Mouse (Mus musculus): ENCODE data around the gene Grik1. TPM values are rescaled to one million over a fixed set of nuclear protein-coding genes. Genes with fewer than 3 reads are reported as not detected.
A peak's percentile ranks its signal among the peaks of the same experiment; 100 is the strongest.

Grik1 gene
- polyA plus RNA-seq, 1 experiment, result 4.3 TPM

- Histone ChIP-seq H3K4me1 (ENCODE audit: control insufficient read depth, insufficient read depth, low read length) (peaks cover 21% of the 10 kb centered on the region), H3K27ac (ENCODE audit: insufficient read depth, low read length) (peak overlapping the region; percentile 99), H3K4me3 (ENCODE audit: insufficient read depth, low read length) (no peak overlapping the region)
- TF ChIP-seq POLR2A (IDR thresholded peaks at IDR 0.05; ENCODE audit: low read depth, low read length) (no peak), CTCF (IDR thresholded peaks at IDR 0.05; ENCODE audit: borderline replicate concordance, insufficient read depth, low read length) (no peak)
Observed at GRCm38 (mm10) chr16:87916209-87917156, 373.6 kb downstream of the Grik1 start.

- Histone ChIP-seq H3K27ac (ENCODE audit: insufficient read depth, low read length) (peak overlapping the region; percentile 98), H3K4me3 (ENCODE audit: insufficient read depth, low read length) (no peak overlapping the region), H3K4me1 (ENCODE audit: control insufficient read depth, insufficient read depth, low read length) (peaks cover 23% of the 10 kb centered on the region)
- TF ChIP-seq POLR2A (IDR thresholded peaks at IDR 0.05; ENCODE audit: low read depth, low read length), result no peak
- no peak for TF ChIP-seq CTCF (IDR thresholded peaks at IDR 0.05; ENCODE audit: borderline replicate concordance, insufficient read depth, low read length)
Observed at GRCm38 (mm10) chr16:87915156-87915555, 374.9 kb downstream of the Grik1 start.

- Histone ChIP-seq H3K27ac (ENCODE audit: insufficient read depth, low read length) (peak overlapping the region; percentile 61; the same call in 1 of the 2 replicates), H3K4me3 (ENCODE audit: insufficient read depth, low read length) (no peak overlapping the region), H3K4me1 (ENCODE audit: control insufficient read depth, insufficient read depth, low read length) (peaks cover 23% of the 10 kb centered on the region)
- TF ChIP-seq CTCF (IDR thresholded peaks at IDR 0.05; ENCODE audit: borderline replicate concordance, insufficient read depth, low read length) (no peak), POLR2A (IDR thresholded peaks at IDR 0.05; ENCODE audit: low read depth, low read length) (no peak)
Observed at GRCm38 (mm10) chr16:87913781-87914180, 376.3 kb downstream of the Grik1 start.

- TF ChIP-seq CTCF (IDR thresholded peaks at IDR 0.05; ENCODE audit: borderline replicate concordance, insufficient read depth, low read length) (no peak), POLR2A (IDR thresholded peaks at IDR 0.05; ENCODE audit: low read depth, low read length) (no peak)
- Histone ChIP-seq H3K27ac (ENCODE audit: insufficient read depth, low read length) (peak overlapping the region; percentile 2; the same call in 1 of the 2 replicates), H3K4me1 (ENCODE audit: control insufficient read depth, insufficient read depth, low read length) (peaks cover 11% of the 10 kb centered on the region), H3K4me3 (ENCODE audit: insufficient read depth, low read length) (no peak overlapping the region)
Observed at GRCm38 (mm10) chr16:87911201-87911600, 378.9 kb downstream of the Grik1 start.

- no peaks in the 10 kb centered on the region for H3K4me1 ChIP-seq (ENCODE audit: control insufficient read depth, insufficient read depth, low read length)
- H3K4me3 ChIP-seq (ENCODE audit: insufficient read depth, low read length), result no peak overlapping the region
- no peak overlapping the region for H3K27ac ChIP-seq (ENCODE audit: insufficient read depth, low read length)
- no peak for TF ChIP-seq POLR2A (IDR thresholded peaks at IDR 0.05; ENCODE audit: low read depth, low read length)
- TF ChIP-seq CTCF (IDR thresholded peaks at IDR 0.05; ENCODE audit: borderline replicate concordance, insufficient read depth, low read length), result no peak
Observed at GRCm38 (mm10) chr16:87902049-87902448, 388.0 kb downstream of the Grik1 start.

- Histone ChIP-seq H3K4me1 (ENCODE audit: control insufficient read depth, insufficient read depth, low read length) (no peaks in the 10 kb centered on the region), H3K27ac (ENCODE audit: insufficient read depth, low read length) (no peak overlapping the region), H3K4me3 (ENCODE audit: insufficient read depth, low read length) (no peak overlapping the region)
- TF ChIP-seq POLR2A (IDR thresholded peaks at IDR 0.05; ENCODE audit: low read depth, low read length), result no peak; the same call in 1 of the 2 replicates
- no peak for TF ChIP-seq CTCF (IDR thresholded peaks at IDR 0.05; ENCODE audit: borderline replicate concordance, insufficient read depth, low read length)
Observed at GRCm38 (mm10) chr16:87901189-87901588, 388.9 kb downstream of the Grik1 start.

GRCm38 (mm10) chr16:87875927-87876326 is 414.1 kb downstream of the Grik1 start:
- no peak overlapping the region for H3K4me3 ChIP-seq (ENCODE audit: insufficient read depth, low read length)
- no peak for TF ChIP-seq CTCF (IDR thresholded peaks at IDR 0.05; ENCODE audit: borderline replicate concordance, insufficient read depth, low read length)
- TF ChIP-seq POLR2A (IDR thresholded peaks at IDR 0.05; ENCODE audit: low read depth, low read length), result no peak
- peak overlapping the region; percentile 92 for H3K27ac ChIP-seq (ENCODE audit: insufficient read depth, low read length)
- H3K4me1 ChIP-seq (ENCODE audit: control insufficient read depth, insufficient read depth, low read length), result no peaks in the 10 kb centered on the region; the same call in 1 of the 2 replicates

GRCm38 (mm10) chr16:87864526-87864925 is 425.5 kb downstream of the Grik1 start:
- no peak for TF ChIP-seq CTCF (IDR thresholded peaks at IDR 0.05; ENCODE audit: borderline replicate concordance, insufficient read depth, low read length)
- no peak for TF ChIP-seq POLR2A (IDR thresholded peaks at IDR 0.05; ENCODE audit: low read depth, low read length)
- Histone ChIP-seq H3K4me3 (ENCODE audit: insufficient read depth, low read length) (no peak overlapping the region), H3K4me1 (ENCODE audit: control insufficient read depth, insufficient read depth, low read length) (no peaks in the 10 kb centered on the region), H3K27ac (ENCODE audit: insufficient read depth, low read length) (no peak overlapping the region)

GRCm38 (mm10) chr16:87861722-87862121 is 428.3 kb downstream of the Grik1 start:
- Histone ChIP-seq H3K4me3 (ENCODE audit: insufficient read depth, low read length) (no peak overlapping the region), H3K4me1 (ENCODE audit: control insufficient read depth, insufficient read depth, low read length) (no peaks in the 10 kb centered on the region), H3K27ac (ENCODE audit: insufficient read depth, low read length) (no peak overlapping the region)
- TF ChIP-seq POLR2A (IDR thresholded peaks at IDR 0.05; ENCODE audit: low read depth, low read length) (no peak), CTCF (IDR thresholded peaks at IDR 0.05; ENCODE audit: borderline replicate concordance, insufficient read depth, low read length) (no peak)
